Mouse (Mus musculus) spleen, adult 2 months (tissue): Measurements from ENCODE around the gene Hivep1.

ENCODE experiments used
- CTCF ChIP-seq: fragments of 200-500 bp; IDR thresholded peaks from 2 replicates; pipeline ENCODE4 v1.5.1; 2011; ENCODE audit warnings: mild to moderate bottlenecking, inconsistent platforms; ENCODE audit not compliant: insufficient read depth, insufficient read length, insufficient replicate concordance; ENCODE audit errors: extremely low read depth
- POLR2A ChIP-seq: fragments of 200-500 bp; IDR thresholded peaks from 2 replicates; pipeline ENCODE4 v1.6.1; 2011; ENCODE audit warnings: low read depth, low read length, inconsistent platforms

DNA sequence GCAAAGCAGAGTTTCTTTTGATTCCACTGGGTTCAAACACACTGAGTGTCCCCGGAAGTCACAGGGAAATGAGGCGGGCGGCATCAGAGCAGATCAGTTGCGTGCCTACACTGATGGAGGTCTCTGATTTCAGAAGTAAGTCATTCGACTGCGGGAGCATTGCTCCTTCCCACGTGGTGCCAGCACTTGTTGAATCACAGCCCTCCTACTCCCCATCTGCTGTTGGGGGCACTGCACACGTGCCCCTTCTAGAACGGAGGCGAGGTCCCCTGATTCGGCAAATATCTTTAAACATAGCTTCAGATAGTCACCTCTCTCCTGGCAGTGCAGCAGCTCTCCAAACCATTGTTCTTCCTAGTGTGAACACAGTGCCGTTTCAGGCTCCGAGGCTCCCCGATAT, 106.4 kb downstream of the Hivep1 start:
- no peak for TF ChIP-seq CTCF
- TF ChIP-seq POLR2A = no peak
